Comparison of ENCODE assay signal across 28 mouse cellular contexts in genomic region chr5:33200071-33200470, GRCm38 (mm10). TPM values are rescaled to one million over a fixed set of nuclear protein-coding genes. Genes with fewer than 3 reads are reported as not detected.
A peak's percentile ranks its signal among the peaks of the same experiment; 100 is the strongest.
DNase-seq lines count a peak whose midpoint lies in the region; ATAC-seq and TF ChIP-seq lines count a peak whose summit lies in the region.
"Had no signal": no experiment of that assay in that cellular context is flagged by ENCODE, and none has a peak within 500 bp of the region (broad histone marks: within the 10 kb centered on the region; RNA-seq: fewer than 3 reads in every experiment).

No protein-coding gene starts in this region.

- no peak for TF ChIP-seq POLR2A in limb, embryonic 14.5 days (IDR thresholded peaks at IDR 0.05; ENCODE audit: borderline replicate concordance, extremely low read depth, insufficient read depth, insufficient read length)

- no peaks in the 10 kb centered on the region for H3K36me3 ChIP-seq in hindbrain, embryonic 14.5 days (replicated peaks; ENCODE audit: control insufficient read depth, insufficient read depth)
- H3K36me3 ChIP-seq in hindbrain, postnatal 0 days (ENCODE audit: insufficient read depth, low read length): no peaks in the 10 kb centered on the region
- no peaks in the 10 kb centered on the region for H3K36me3 ChIP-seq in limb, embryonic 14.5 days (ENCODE audit: control insufficient read depth, insufficient read depth, low read length)
- no peaks in the 10 kb centered on the region for H3K36me3 ChIP-seq in limb, embryonic 10.5 days
- H3K36me3 ChIP-seq: embryonic facial prominence, embryonic 10.5 days; embryonic facial prominence, embryonic 13.5 days; forebrain, embryonic 12.5 days; forebrain, embryonic 15.5 days; hindbrain, embryonic 10.5 days; hindbrain, embryonic 13.5 days had no signal

- TF ChIP-seq CTCF in gastrocnemius, adult 2 months (IDR thresholded peaks at IDR 0.05): peak; percentile 9; the same call in 1 of the 2 replicates
- TF ChIP-seq CTCF in hindbrain, postnatal 0 days (IDR thresholded peaks at IDR 0.05; ENCODE audit: low read depth): no peak
- peak; percentile 23 for TF ChIP-seq CTCF in Patski (IDR thresholded peaks at IDR 0.05)

- intact Hi-C loops in gastrocnemius, adult 2 months (cut with DNase I): loop anchor here (5.0 kb wide), 1 partner anchor 177 kb away; the partner anchor contains the start of gene Uvssa

- 62% methylated on average over 1 of the region's 1 CpGs for WGBS in hindbrain, embryonic 14.5 days
- 44% methylated on average over 1 of the region's 1 CpGs for WGBS in hindbrain, postnatal 0 days
- 61% methylated on average over 1 of the region's 1 CpGs for WGBS in limb, embryonic 14.5 days
- WGBS in limb, embryonic 10.5 days: 50% methylated on average over 1 of the region's 1 CpGs

- CTCF ChIA-PET in Patski (lab: Charles Lee): no interaction called here

- DNase-seq in gastrocnemius, adult 2 months: no peak
- DNase-seq in gastrocnemius, adult 8-10 months (ENCODE audit: low spot score in 2 of 2): no peak
- peak; percentile 14 for DNase-seq in hindbrain, embryonic 14.5 days (ENCODE audit: low spot score)
- no peak for DNase-seq in hindbrain, postnatal 0 days (ENCODE audit: low spot score)
- peak; percentile 1 for DNase-seq in limb, embryonic 14.5 days (ENCODE audit: low spot score)
- no peak for DNase-seq in limb, embryonic 10.5 days (ENCODE audit: low spot score)
- no peak for DNase-seq in Patski (ENCODE audit: low read depth, low spot score)
- no peak for DNase-seq in lung, postnatal 25 days (ENCODE audit: low spot score)
- DNase-seq: adrenal gland, adult 2 months; adrenal gland, postnatal 14 days; cerebellum, adult 18-20 months; cerebellum, adult 9-11 months; cerebellum, postnatal 36 days; embryo, embryonic 11 days; gastrocnemius, postnatal 14 days; heart, adult 18-20 months; heart, postnatal 36 days; kidney, adult 18-20 months had no signal

- H3K27ac ChIP-seq in gastrocnemius, adult 2 months: no peak overlapping the region
- H3K27ac ChIP-seq in hindbrain, embryonic 14.5 days: no peak overlapping the region
- no peak overlapping the region for H3K27ac ChIP-seq in hindbrain, postnatal 0 days
- H3K27ac ChIP-seq in limb, embryonic 14.5 days (replicated peaks; ENCODE audit: low read depth, low read length): no peak overlapping the region
- H3K27ac ChIP-seq in limb, embryonic 10.5 days: no peak overlapping the region
- H3K27ac ChIP-seq: embryonic facial prominence, embryonic 10.5 days; embryonic facial prominence, embryonic 13.5 days; forebrain, embryonic 12.5 days; forebrain, embryonic 15.5 days; hindbrain, embryonic 10.5 days; hindbrain, embryonic 13.5 days had no signal

- H3K9ac ChIP-seq in hindbrain, embryonic 14.5 days: no peak overlapping the region
- H3K9ac ChIP-seq in hindbrain, postnatal 0 days (replicated peaks; ENCODE audit: low read length): no peak overlapping the region
- no peak overlapping the region for H3K9ac ChIP-seq in limb, embryonic 14.5 days (ENCODE audit: low read depth, low read length, severe bottlenecking)
- H3K9ac ChIP-seq: embryonic facial prominence, embryonic 13.5 days; forebrain, embryonic 12.5 days; forebrain, embryonic 15.5 days; hindbrain, embryonic 13.5 days had no signal

- no peak for ATAC-seq in hindbrain, embryonic 14.5 days (ENCODE audit: low FRiP score)
- ATAC-seq in hindbrain, postnatal 0 days: no peak
- ATAC-seq in limb, embryonic 14.5 days (ENCODE audit: low FRiP score, low read depth): no peak
- no peak for ATAC-seq in Patski
- ATAC-seq: CD4-positive, CD25-positive, alpha-beta regulatory T cell, adult 4 months; forebrain, embryonic 15.5 days; intestine, embryonic 16.5 days had no signal

- no peaks in the 10 kb centered on the region for H3K27me3 ChIP-seq in hindbrain, embryonic 14.5 days (ENCODE audit: control insufficient read depth, insufficient read depth, low read length)
- H3K27me3 ChIP-seq in hindbrain, postnatal 0 days (ENCODE audit: insufficient read depth, low read length): no peaks in the 10 kb centered on the region
- no peaks in the 10 kb centered on the region for H3K27me3 ChIP-seq in limb, embryonic 14.5 days (ENCODE audit: control insufficient read depth, insufficient read depth, low read length)
- no peaks in the 10 kb centered on the region for H3K27me3 ChIP-seq in limb, embryonic 10.5 days (ENCODE audit: low read depth, poor library complexity, severe bottlenecking)
- peaks cover 4% of the 10 kb centered on the region for H3K27me3 ChIP-seq in Patski
- H3K27me3 ChIP-seq: forebrain, embryonic 15.5 days; hindbrain, embryonic 13.5 days had no signal

- H3K9me3 ChIP-seq in hindbrain, embryonic 14.5 days (ENCODE audit: control insufficient read depth, low read length): no peaks in the 10 kb centered on the region
- H3K9me3 ChIP-seq in hindbrain, postnatal 0 days (ENCODE audit: low read length): no peaks in the 10 kb centered on the region
- no peaks in the 10 kb centered on the region for H3K9me3 ChIP-seq in limb, embryonic 14.5 days (ENCODE audit: control insufficient read depth, low read length)
- H3K9me3 ChIP-seq in limb, embryonic 10.5 days (replicated peaks): no peaks in the 10 kb centered on the region
- H3K9me3 ChIP-seq: embryonic facial prominence, embryonic 10.5 days; embryonic facial prominence, embryonic 13.5 days; forebrain, embryonic 12.5 days; forebrain, embryonic 15.5 days; hindbrain, embryonic 10.5 days; hindbrain, embryonic 13.5 days had no signal

- no peak overlapping the region for H3K4me2 ChIP-seq in hindbrain, embryonic 14.5 days (replicated peaks)
- H3K4me2 ChIP-seq in hindbrain, postnatal 0 days (ENCODE audit: low read depth, low read length): no peak overlapping the region
- H3K4me2 ChIP-seq in limb, embryonic 14.5 days (replicated peaks; ENCODE audit: low read depth, low read length, severe bottlenecking): no peak overlapping the region
- H3K4me2 ChIP-seq: embryonic facial prominence, embryonic 13.5 days; forebrain, embryonic 12.5 days; forebrain, embryonic 15.5 days; heart, embryonic 11.5 days; hindbrain, embryonic 13.5 days had no signal

- in situ Hi-C loops in Patski (cut with MboI; ENCODE audit: low pct_unique_long_range_greater_than_20kb): no loop called here

- no peak overlapping the region for H3K4me3 ChIP-seq in gastrocnemius, adult 2 months
- H3K4me3 ChIP-seq in hindbrain, embryonic 14.5 days (replicated peaks; ENCODE audit: low read length): no peak overlapping the region
- H3K4me3 ChIP-seq in hindbrain, postnatal 0 days (ENCODE audit: low read length): no peak overlapping the region
- no peak overlapping the region for H3K4me3 ChIP-seq in limb, embryonic 14.5 days (replicated peaks; ENCODE audit: low read length)
- H3K4me3 ChIP-seq in limb, embryonic 10.5 days: no peak overlapping the region
- H3K4me3 ChIP-seq: embryonic facial prominence, embryonic 10.5 days; embryonic facial prominence, embryonic 13.5 days; erythroblast, embryonic 14.5 days; forebrain, embryonic 12.5 days; forebrain, embryonic 15.5 days; hindbrain, embryonic 10.5 days; hindbrain, embryonic 13.5 days had no signal

- POLR2A ChIA-PET in Patski (lab: Charles Lee): interaction anchor here (0.7 kb wide), 1 partner anchor 167 kb away, joined by 4 read pairs; no protein-coding TSS in a partner anchor

- H3K4me1 ChIP-seq in hindbrain, embryonic 14.5 days (replicated peaks; ENCODE audit: control insufficient read depth, insufficient read depth, low read length): no peaks in the 10 kb centered on the region
- no peaks in the 10 kb centered on the region for H3K4me1 ChIP-seq in hindbrain, postnatal 0 days (ENCODE audit: insufficient read depth, low read length)
- no peaks in the 10 kb centered on the region for H3K4me1 ChIP-seq in limb, embryonic 14.5 days (ENCODE audit: control insufficient read depth, insufficient read depth, low read length)
- 0 out of 2 replicates have a peak, but pooled peaks cover 2% of the 10 kb centered on the region for H3K4me1 ChIP-seq in limb, embryonic 10.5 days
- H3K4me1 ChIP-seq: embryonic facial prominence, embryonic 10.5 days; embryonic facial prominence, embryonic 13.5 days; forebrain, embryonic 12.5 days had no signal

RNA-seq across cellular contexts. Expression of gene Spon2, which starts 18.2 kb away (rescaled TPM):
- total RNA-seq in gastrocnemius, adult 2 months (2021): 1 to 10 TPM; 1.4 to 5.4 TPM
- 1 to 10 TPM in 2 of 4 experiments, under 1 TPM in 2; 0.67 to 1.1 (median 0.88) TPM for total RNA-seq in gastrocnemius, adult 8-10 months (2022)
- polyA plus RNA-seq in hindbrain, embryonic 14.5 days (2014; fragmentation: Nextera tagmentation; extraction: Ambion mirVana): 3.5 and 3.6 TPM in 2 replicates
- 4.3 TPM in 2 replicates for total RNA-seq in hindbrain, postnatal 0 days (2014; rRNA removed)
- polyA plus RNA-seq in hindbrain, postnatal 0 days (2015; fragmentation: Nextera tagmentation; extraction: Ambion mirVana): 3.6 and 3.9 TPM in 2 replicates
- 26.0 and 28.8 TPM in 2 replicates for polyA plus RNA-seq in limb, embryonic 14.5 days (2012; rRNA removed)
- polyA plus RNA-seq in limb, embryonic 14.5 days (2014; fragmentation: Nextera tagmentation; extraction: Ambion mirVana): 23.1 and 23.9 TPM in 2 replicates
- polyA plus RNA-seq in limb, embryonic 10.5 days (2016; fragmentation: Nextera tagmentation; extraction: Ambion mirVana): 2.8 TPM in 2 replicates
- polyA plus RNA-seq in Patski (2021): 3.9 TPM
- polyA plus RNA-seq: CD4-positive, CD25-positive, alpha-beta regulatory T cell, adult 4 months had no signal

Comparison
In these comparisons a context has a peak if more than half of its experiments do, and no peak if none do; other contexts are left out.
1. DNase-seq: peak in hindbrain, embryonic 14.5 days (single experiment) and limb, embryonic 14.5 days (single experiment); none in gastrocnemius, adult 2 months (single experiment), gastrocnemius, adult 8-10 months (0 of 2), hindbrain, postnatal 0 days (single experiment), limb, embryonic 10.5 days (single experiment), Patski (single experiment) and lung, postnatal 25 days (single experiment).